Mouse (Mus musculus) thymus, adult 2 months (tissue): ENCODE measurements around the gene Klhl2. TPM values are rescaled to one million over a fixed set of nuclear protein-coding genes. Genes with fewer than 3 reads are reported as not detected.

Experiments
- DNase-seq: peaks from one replicate; pipeline ENCODE4 v3.0.0; 2021
- H3K27ac ChIP-seq: fragments of 200-500 bp; 2 replicates; pipeline ENCODE4 v1.5.1; 2012; ENCODE audit warnings: low read length, control low read depth; ENCODE audit not compliant: control insufficient read depth, insufficient read depth
- H3K27me3 ChIP-seq: fragments of 200-500 bp; 2 replicates; pipeline ENCODE4 v1.6.1; 2012; ENCODE audit warnings: mild to moderate bottlenecking, low read length, moderate library complexity, mixed read lengths; ENCODE audit not compliant: control insufficient read depth, insufficient read depth
- H3K36me3 ChIP-seq: fragments of 200-500 bp; 2 replicates; pipeline ENCODE4 v1.6.1; 2012; ENCODE audit warnings: mild to moderate bottlenecking, low read length, moderate library complexity; ENCODE audit not compliant: control insufficient read depth, insufficient read depth
- H3K4me1 ChIP-seq: fragments of 200-500 bp; replicated peaks from 2 replicates; pipeline ENCODE4 v1.6.1; 2012; ENCODE audit warnings: low read length; ENCODE audit not compliant: control insufficient read depth, insufficient read depth
- H3K4me3 ChIP-seq: fragments of 200-500 bp; 2 replicates; pipeline ENCODE4 v1.5.1; 2012; ENCODE audit warnings: mild to moderate bottlenecking, low read length, control low read depth, moderate library complexity; ENCODE audit not compliant: control insufficient read depth, insufficient read depth
- CTCF ChIP-seq: fragments of 200-500 bp; IDR thresholded peaks from 2 replicates; pipeline ENCODE4 v1.5.1; 2012; ENCODE audit warnings: mild to moderate bottlenecking, control low read depth, low read length, moderate library complexity, borderline replicate concordance; ENCODE audit not compliant: control insufficient read depth, poor library complexity, insufficient read depth; ENCODE audit errors: extremely low read depth
- POLR2A ChIP-seq: fragments of 200-500 bp; IDR thresholded peaks from 2 replicates; pipeline ENCODE4 v1.6.1; 2012; ENCODE audit warnings: mild to moderate bottlenecking, low read length, control low read depth, moderate library complexity; ENCODE audit not compliant: control insufficient read depth, poor library complexity, insufficient read depth; ENCODE audit errors: extremely low read depth
- WGBS: fragments of 180-500 bp; shearing (Covaris S2); methylation state at CpG from one replicate; pipeline ENCODE4 v1.1.7; 2018; 5-methylcytosine and 5-hydroxymethylcytosine counted together
- polyA plus RNA-seq: library from polyadenylated mRNA; depleted of rRNA; stranded (reverse); fragments of >200 nt; gene quantifications from 2 replicates; pipeline ENCODE4 v1.2.3, GENCODE M21; 2012

Klhl2 gene
- polyA plus RNA-seq, 1 experiment, result 8.2 TPM

- Histone ChIP-seq H3K4me1 (peaks cover 7% of the 10 kb centered on the region), H3K4me3 (no peak overlapping the region), H3K27me3 (no peaks in the 10 kb centered on the region), H3K36me3 (no peaks in the 10 kb centered on the region), H3K27ac (no peak overlapping the region)
- no peak for DNase-seq
- TF ChIP-seq POLR2A, result no peak
- TF ChIP-seq CTCF, result no peak
- 93% methylated on average over 3 of the region's 3 CpGs for WGBS
These were observed 113.0 kb downstream of the Klhl2 start for GRCm38 (mm10) chr8:64736767-64737323.

GRCm38 (mm10) chr8:64735161-64735560, 114.7 kb downstream of the Klhl2 start:
- no peak for DNase-seq
- 77% methylated on average over 8 of the region's 8 CpGs for WGBS
- no peak overlapping the region for H3K4me3 ChIP-seq
- TF ChIP-seq CTCF, result no peak
- TF ChIP-seq POLR2A, result no peak
- H3K27me3 ChIP-seq, result no peaks in the 10 kb centered on the region
- H3K27ac ChIP-seq, result no peak overlapping the region
- no peaks in the 10 kb centered on the region for H3K36me3 ChIP-seq
- peaks cover 7% of the 10 kb centered on the region for H3K4me1 ChIP-seq

- no peak within 1 kb of the TSS for H3K27ac ChIP-seq
- peaks cover 7% of the 10 kb centered on the region for H3K4me1 ChIP-seq
- H3K4me3 ChIP-seq, result peak within 1 kb of the TSS; percentile 79
- TF ChIP-seq POLR2A (peak; percentile 75), CTCF (peak; percentile 76; the same call in 1 of the 2 replicates)
- DNase-seq, result peak; percentile 95
- WGBS, result 1% methylated on average over 60 of the region's 60 CpGs
- no peaks in the 10 kb centered on the region for H3K27me3 ChIP-seq
- H3K36me3 ChIP-seq, result no peaks in the 10 kb centered on the region
These were observed 116.4 kb downstream of the Klhl2 start, which contains the start of gene Msmo1 for GRCm38 (mm10) chr8:64733271-64733943. Msmo1 (minus strand) TSS chr8:64733792.

- Histone ChIP-seq H3K27ac (no peak overlapping the region), H3K27me3 (no peaks in the 10 kb centered on the region), H3K4me1 (peaks cover 7% of the 10 kb centered on the region), H3K36me3 (no peaks in the 10 kb centered on the region), H3K4me3 (no peak overlapping the region)
- TF ChIP-seq POLR2A, result no peak
- TF ChIP-seq CTCF, result no peak
- DNase-seq, result no peak
- WGBS, result 22% methylated on average over 9 of the region's 9 CpGs
These were observed 117.2 kb downstream of the Klhl2 start for GRCm38 (mm10) chr8:64732596-64732995.

- peaks cover 6% of the 10 kb centered on the region; the same call in 1 of the 2 replicates for H3K36me3 ChIP-seq
- DNase-seq, result no peak
- no peaks in the 10 kb centered on the region for H3K27me3 ChIP-seq
- no peak for TF ChIP-seq POLR2A
- TF ChIP-seq CTCF, result no peak
- no peak overlapping the region for H3K27ac ChIP-seq
- H3K4me3 ChIP-seq, result no peak overlapping the region
- 97% methylated on average over 7 of the region's 7 CpGs for WGBS
- peaks cover 7% of the 10 kb centered on the region for H3K4me1 ChIP-seq
These were observed 121.7 kb downstream of the Klhl2 start for GRCm38 (mm10) chr8:64728156-64728555.

- no peak for DNase-seq
- TF ChIP-seq POLR2A (no peak), CTCF (no peak)
- H3K27me3 ChIP-seq, result no peaks in the 10 kb centered on the region
- peaks cover 6% of the 10 kb centered on the region; the same call in 1 of the 2 replicates for H3K36me3 ChIP-seq
- H3K27ac ChIP-seq, result no peak overlapping the region
- no peak overlapping the region for H3K4me3 ChIP-seq
- H3K4me1 ChIP-seq, result no peaks in the 10 kb centered on the region
- 83% methylated on average over 4 of the region's 4 CpGs for WGBS
These were observed 123.6 kb downstream of the Klhl2 start for GRCm38 (mm10) chr8:64726190-64726695.
